Mouse (Mus musculus) left cerebral cortex, postnatal 4 days (tissue): Measurements from ENCODE around the gene Pecam1. TPM values are rescaled to one million over a fixed set of nuclear protein-coding genes. Genes with fewer than 3 reads are reported as not detected.
"Not testable (repeated sequence)": the region's sequence is repeated elsewhere in the genome, so short reads cannot be mapped to it uniquely, and the experiment has no call there.

Experiments
- DNase-seq: peaks from one replicate; pipeline ENCODE4 v3.0.0-alpha.2; 2022
- intact Hi-C: fragments of 180-260 bp; cut with DNase I; formaldehyde crosslinking; loops from one replicate; pipeline ENCODE4 v1.15.1; 2025
- total RNA-seq, 2 experiments: library from RNA; stranded (reverse); gene quantifications; 2 replicates each; pipeline ENCODE4 v1.2.3; 2021

Pecam1 gene
- total RNA-seq, 2 experiments from 2014 or later = 17.7 TPM

GRCm38 (mm10) chr11:106773061-106773460, 22.6 kb upstream of the Pecam1 start:
- intact Hi-C loops = no loop called here
- no peak for DNase-seq

GRCm38 (mm10) chr11:106770195-106770974, 20.0 kb upstream of the Pecam1 start:
- DNase-seq = no peak
- intact Hi-C loops = no loop called here

- no peak for DNase-seq
- intact Hi-C loops = no loop called here
Observed at GRCm38 (mm10) chr11:106767516-106767915, 17.1 kb upstream of the Pecam1 start.

GRCm38 (mm10) chr11:106766611-106767162, 16.3 kb upstream of the Pecam1 start:
- intact Hi-C loops = no loop called here
- DNase-seq = no peak

- no peak for DNase-seq
- intact Hi-C loops = no loop called here
Observed at GRCm38 (mm10) chr11:106762800-106763185, 12.4 kb upstream of the Pecam1 start.

- intact Hi-C loops = no loop called here
- DNase-seq = no peak
Observed at GRCm38 (mm10) chr11:106762139-106762799, 11.8 kb upstream of the Pecam1 start.

GRCm38 (mm10) chr11:106760511-106760910, 10.1 kb upstream of the Pecam1 start:
- DNase-seq = peak; percentile 39
- intact Hi-C loops = no loop called here

- intact Hi-C loops = no loop called here
- DNase-seq = no peak
Observed at GRCm38 (mm10) chr11:106759028-106759427, 8.6 kb upstream of the Pecam1 start.

GRCm38 (mm10) chr11:106755583-106755982, 5.2 kb upstream of the Pecam1 start:
- intact Hi-C loops = no loop called here
- no peak for DNase-seq

- intact Hi-C loops = no loop called here
- no peak for DNase-seq
Observed at GRCm38 (mm10) chr11:106753314-106753713, 2.9 kb upstream of the Pecam1 start.

GRCm38 (mm10) chr11:106752103-106752502, 1.7 kb upstream of the Pecam1 start:
- intact Hi-C loops = no loop called here
- no peak for DNase-seq

GRCm38 (mm10) chr11:106751039-106752018, 901 bp upstream of the Pecam1 start, which contains the start of gene Milr1:
Gene Milr1, plus strand, starts transcription at chr11:106751226.
- intact Hi-C loops = no loop called here
- no peak for DNase-seq

GRCm38 (mm10) chr11:106749557-106750120, 789 bp downstream of the Pecam1 start:
- not testable (repeated sequence) for DNase-seq
- intact Hi-C loops = loop anchor here (10.0 kb wide), 1 partner anchor 245 kb away; no protein-coding TSS in a partner anchor

- intact Hi-C loops = loop anchor here (5.0 to 10.0 kb wide), 2 partner anchors 240 to 328 kb away; no protein-coding TSS in a partner anchor
- no peak for DNase-seq
Observed at GRCm38 (mm10) chr11:106744949-106745348, 5.5 kb downstream of the Pecam1 start.

- no peak for DNase-seq
- intact Hi-C loops = loop anchor here (2.0 to 10.0 kb wide), 3 partner anchors 94 to 325 kb away; no protein-coding TSS in a partner anchor
Observed at GRCm38 (mm10) chr11:106742388-106742841, 8.0 kb downstream of the Pecam1 start.

- DNase-seq = no peak
- intact Hi-C loops = loop anchor here (2.0 to 10.0 kb wide), 3 partner anchors 93 to 325 kb away; no protein-coding TSS in a partner anchor
Observed at GRCm38 (mm10) chr11:106741826-106742225, 8.6 kb downstream of the Pecam1 start.

GRCm38 (mm10) chr11:106741232-106741631, 9.2 kb downstream of the Pecam1 start:
- peak; percentile 59 for DNase-seq
- intact Hi-C loops = loop anchor here (5.0 to 10.0 kb wide), 2 partner anchors 236 to 324 kb away; no protein-coding TSS in a partner anchor

GRCm38 (mm10) chr11:106740724-106741123, 9.7 kb downstream of the Pecam1 start:
- intact Hi-C loops = loop anchor here (5.0 to 10.0 kb wide), 2 partner anchors 236 to 323 kb away; no protein-coding TSS in a partner anchor
- not testable (repeated sequence) for DNase-seq

GRCm38 (mm10) chr11:106739116-106739515, 11.3 kb downstream of the Pecam1 start:
- intact Hi-C loops = no loop called here
- DNase-seq = no peak
